Mouse (Mus musculus): ENCODE data around the gene Olfr292.

Olfr292 gene

GRCm38 (mm10) chr7:86688030-86688429 lies at the start of gene Olfr292:
Olfr292 (plus strand) TSS chr7:86688330.
- Histone ChIP-seq H3K4me3 (replicated peaks; ENCODE audit: low read length) (no peak within 1 kb of the TSS), H3K4me1 (replicated peaks; ENCODE audit: low read depth, low read length) (no peaks in the 10 kb centered on the region)
- no peak for TF ChIP-seq NANOG (IDR thresholded peaks at IDR 0.05; ENCODE audit: borderline replicate concordance, low read length)
- TF ChIP-seq POU5F1 (IDR thresholded peaks at IDR 0.05; ENCODE audit: borderline replicate concordance, low read length): no peak
- TF ChIP-seq CTCF (conservative IDR thresholded peaks at IDR 0.05; ENCODE audit: low read length): no peak

GRCm38 (mm10) chr7:86648761-86649160 lies 39.4 kb upstream of the Olfr292 start, which contains the start of gene Olfr293:
Olfr293 (plus strand) TSS chr7:86649061.
- no peaks in the 10 kb centered on the region for H3K27me3 ChIP-seq (ENCODE audit: insufficient read depth, low read length)
- no peaks in the 10 kb centered on the region for H3K4me1 ChIP-seq (replicated peaks; ENCODE audit: low read depth, low read length)
- H3K9me3 ChIP-seq (ENCODE audit: low read length): no peaks in the 10 kb centered on the region
- no peak within 1 kb of the TSS for H3K4me3 ChIP-seq (replicated peaks; ENCODE audit: low read length)
- H3K36me3 ChIP-seq (ENCODE audit: insufficient read depth, low read length): no peaks in the 10 kb centered on the region
- TF ChIP-seq NANOG (IDR thresholded peaks at IDR 0.05; ENCODE audit: borderline replicate concordance, low read length): no peak
- no peak for TF ChIP-seq POU5F1 (IDR thresholded peaks at IDR 0.05; ENCODE audit: borderline replicate concordance, low read length)
- no peak for TF ChIP-seq CTCF (conservative IDR thresholded peaks at IDR 0.05; ENCODE audit: low read length)

More at GRCm38 (mm10) chr7:86688030-86688429, at the start of gene Olfr292:
- peaks cover 42% of the 10 kb centered on the region for H3K9me3 ChIP-seq (ENCODE audit: low read length)
- H3K27me3 ChIP-seq (ENCODE audit: insufficient read depth, low read length): no peaks in the 10 kb centered on the region
- no peaks in the 10 kb centered on the region for H3K36me3 ChIP-seq (ENCODE audit: insufficient read depth, low read length)

GRCm38 (mm10) chr7:86725013-86725412 lies 36.9 kb downstream of the Olfr292 start:
- no peaks in the 10 kb centered on the region for H3K36me3 ChIP-seq (ENCODE audit: insufficient read depth, low read length)
- TF ChIP-seq NANOG (IDR thresholded peaks at IDR 0.05; ENCODE audit: borderline replicate concordance, low read length): no peak
- no peaks in the 10 kb centered on the region for H3K4me1 ChIP-seq (replicated peaks; ENCODE audit: low read depth, low read length)
- no peaks in the 10 kb centered on the region for H3K27me3 ChIP-seq (ENCODE audit: insufficient read depth, low read length)
- no peak overlapping the region for H3K4me3 ChIP-seq (replicated peaks; ENCODE audit: low read length)
- H3K9me3 ChIP-seq (ENCODE audit: low read length): no peaks in the 10 kb centered on the region

Data from E14TG2a.4 (cell line).